Mouse (Mus musculus) MEL (cell line): Measurements from ENCODE around the gene Arhgap19. TPM values are rescaled to one million over a fixed set of nuclear protein-coding genes. Genes with fewer than 3 reads are reported as not detected.
A peak's percentile ranks its signal among the peaks of the same experiment; 100 is the strongest.

Source experiments
- DNase-seq: peaks from one replicate; pipeline ENCODE4 v3.0.0; 2011; ENCODE audit warnings: low read depth, low spot score
- H3K27ac ChIP-seq: 2 replicates; pipeline ENCODE4 v1.5.1; 2012; ENCODE audit warnings: low read depth, mild to moderate bottlenecking, control low read depth, low read length, moderate library complexity; ENCODE audit not compliant: control insufficient read depth
- H3K27me3 ChIP-seq, 2 experiments: fragments of 150-350 bp in 1 of 2; sonication (generic) in 1 of 2; 2 replicates each; pipeline ENCODE4 v1.6.1; 2012; ENCODE audit warnings: low read length in 2 of 2, mild to moderate bottlenecking in 2 of 2, improper control_type of control experiment in 1 of 2, moderate library complexity in 1 of 2; ENCODE audit not compliant: insufficient read depth in 2 of 2, control insufficient read depth in 1 of 2
- H3K36me3 ChIP-seq, 2 experiments: 2 replicates each; pipeline ENCODE4 v1.6.1; 2012 to 2014; ENCODE audit warnings: low read length in 2 of 2, improper control_type of control experiment in 1 of 2, inconsistent platforms in 1 of 2, mild to moderate bottlenecking in 1 of 2; ENCODE audit not compliant: insufficient read depth in 2 of 2, control insufficient read depth in 1 of 2
- H3K4me1 ChIP-seq, 2 experiments: fragments of 150-350 bp in 1 of 2; sonication (generic) in 1 of 2; 2 replicates each; pipeline ENCODE4 v1.6.1; 2012; ENCODE audit warnings: low read length in 2 of 2, improper control_type of control experiment in 1 of 2, mild to moderate bottlenecking in 1 of 2; ENCODE audit not compliant: insufficient read depth in 2 of 2, control insufficient read depth in 1 of 2
- H3K4me3 ChIP-seq, 2 experiments: fragments of 150-350 bp in 1 of 2; sonication (generic) in 1 of 2; 2 replicates each; pipeline ENCODE4 v1.5.1; 2012; ENCODE audit warnings: low read depth in 2 of 2, low read length in 2 of 2, mild to moderate bottlenecking in 2 of 2, moderate library complexity in 2 of 2, control low read depth in 1 of 2, improper control_type of control experiment in 1 of 2; ENCODE audit not compliant: control insufficient read depth in 1 of 2, insufficient read depth in 1 of 2
- H3K79me2 ChIP-seq: 2 replicates; pipeline ENCODE4 v1.6.1; 2012; ENCODE audit warnings: mild to moderate bottlenecking, low read length, moderate library complexity; ENCODE audit not compliant: control insufficient read depth, poor library complexity, insufficient read depth
- H3K9ac ChIP-seq: 2 replicates; pipeline ENCODE4 v1.6.1; 2012; ENCODE audit warnings: low read depth, mild to moderate bottlenecking, control low read depth, low read length, moderate library complexity; ENCODE audit not compliant: control insufficient read depth, poor library complexity, severe bottlenecking
- H3K9me3 ChIP-seq: fragments of 150-350 bp; sonication (generic); replicated peaks from 2 replicates; pipeline ENCODE4 v1.6.1; 2012; ENCODE audit warnings: mild to moderate bottlenecking, low read length, improper control_type of control experiment, moderate library complexity; ENCODE audit not compliant: insufficient read depth
- BHLHE40 ChIP-seq: IDR thresholded peaks from 2 replicates; pipeline ENCODE4 v1.6.1; 2012; ENCODE audit warnings: low read depth, mild to moderate bottlenecking, inconsistent platforms, low read length, improper control_type of control experiment, borderline replicate concordance
- CHD2 ChIP-seq: IDR thresholded peaks from 2 replicates; pipeline ENCODE4 v1.6.1; 2011; ENCODE audit warnings: low read length, improper control_type of control experiment
- CTCF ChIP-seq, 3 experiments: IDR thresholded peaks in 2 of 3; conservative IDR thresholded peaks in 1 of 3; 2 replicates each; pipeline ENCODE4 v1.5.1; 2011 to 2012; ENCODE audit warnings: low read length in 3 of 3, low read depth in 2 of 3, mild to moderate bottlenecking in 2 of 3, improper control_type of control experiment in 1 of 3, inconsistent platforms in 1 of 3, mixed read lengths in 1 of 3, moderate library complexity in 1 of 3; ENCODE audit not compliant: control insufficient read depth in 1 of 3, insufficient read depth in 1 of 3, poor library complexity in 1 of 3, severe bottlenecking in 1 of 3
- ELF1 ChIP-seq: IDR thresholded peaks from 2 replicates; pipeline ENCODE4 v1.6.1; 2014; ENCODE audit warnings: low read depth, mild to moderate bottlenecking, inconsistent platforms, low read length, improper control_type of control experiment, moderate library complexity
- JUND ChIP-seq: IDR thresholded peaks from 2 replicates; pipeline ENCODE4 v1.6.1; 2011; ENCODE audit warnings: low read depth, mild to moderate bottlenecking, improper control_type of control experiment, low read length
- KAT2A ChIP-seq: conservative IDR thresholded peaks from 2 replicates; pipeline ENCODE4 v1.6.1; 2012; ENCODE audit warnings: low read depth, low read length, improper control_type of control experiment, inconsistent platforms
- MAFK ChIP-seq: IDR thresholded peaks from 2 replicates; pipeline ENCODE4 v1.6.1; 2011; ENCODE audit warnings: low read depth, mild to moderate bottlenecking, low read length, improper control_type of control experiment, borderline replicate concordance
- MAX ChIP-seq: IDR thresholded peaks from 2 replicates; pipeline ENCODE4 v1.6.1; 2011; ENCODE audit warnings: low read length, improper control_type of control experiment
- MAZ ChIP-seq: IDR thresholded peaks from 2 replicates; pipeline ENCODE4 v1.6.1; 2012; ENCODE audit warnings: low read depth, mild to moderate bottlenecking, inconsistent platforms, low read length, improper control_type of control experiment
- MEF2A ChIP-seq: IDR thresholded peaks from 2 replicates; pipeline ENCODE4 v1.6.1; 2014; ENCODE audit warnings: low read depth, mild to moderate bottlenecking, inconsistent platforms, low read length, improper control_type of control experiment; ENCODE audit not compliant: poor library complexity, insufficient replicate concordance, severe bottlenecking; ENCODE audit errors: extremely low read depth
- MXI1 ChIP-seq: IDR thresholded peaks from 2 replicates; pipeline ENCODE4 v1.6.1; 2011; ENCODE audit warnings: mild to moderate bottlenecking, low read depth, low read length, improper control_type of control experiment
- NELFE ChIP-seq: IDR thresholded peaks from 2 replicates; pipeline ENCODE4 v1.6.1; 2011; ENCODE audit warnings: low read depth, low read length, improper control_type of control experiment
- NRF1 ChIP-seq: IDR thresholded peaks from 2 replicates; pipeline ENCODE4 v1.6.1; 2014; ENCODE audit warnings: low read depth, mild to moderate bottlenecking, inconsistent platforms, low read length, improper control_type of control experiment, moderate library complexity; ENCODE audit not compliant: poor library complexity, insufficient read depth, severe bottlenecking
- POLR2AphosphoS2 ChIP-seq: IDR thresholded peaks from 2 replicates; pipeline ENCODE4 v1.6.1; 2011; ENCODE audit warnings: low read length, improper control_type of control experiment
- RAD21 ChIP-seq: IDR thresholded peaks from 2 replicates; pipeline ENCODE4 v1.6.1; 2011; ENCODE audit warnings: mild to moderate bottlenecking, low read depth, low read length, improper control_type of control experiment
- RCOR1 ChIP-seq: IDR thresholded peaks from 2 replicates; pipeline ENCODE4 v1.6.1; 2012; ENCODE audit warnings: low read depth, mild to moderate bottlenecking, inconsistent platforms, low read length, improper control_type of control experiment
- SIN3A ChIP-seq: IDR thresholded peaks from 2 replicates; pipeline ENCODE4 v1.6.1; 2012; ENCODE audit warnings: low read length, improper control_type of control experiment, inconsistent platforms
- SMC3 ChIP-seq: IDR thresholded peaks from 2 replicates; pipeline ENCODE4 v1.6.1; 2011; ENCODE audit warnings: low read depth, low read length, improper control_type of control experiment
- TAL1 ChIP-seq: IDR thresholded peaks from 2 replicates; pipeline ENCODE4 v1.6.1; 2012; ENCODE audit warnings: mild to moderate bottlenecking, inconsistent platforms, low read length, moderate library complexity, mixed read lengths
- UBTF ChIP-seq: IDR thresholded peaks from 2 replicates; pipeline ENCODE4 v1.6.1; 2012; ENCODE audit warnings: low read depth, mild to moderate bottlenecking, inconsistent platforms, low read length, improper control_type of control experiment, moderate library complexity, borderline replicate concordance; ENCODE audit not compliant: insufficient read depth
- USF2 ChIP-seq, 2 experiments: IDR thresholded peaks; 2 replicates each; pipeline ENCODE4 v1.6.1; 2011 to 2012; ENCODE audit warnings: improper control_type of control experiment in 2 of 2, low read length in 2 of 2, borderline replicate concordance in 1 of 2, inconsistent platforms in 1 of 2, low read depth in 1 of 2, mild to moderate bottlenecking in 1 of 2; ENCODE audit not compliant: insufficient read depth in 1 of 2
- ZKSCAN1 ChIP-seq: IDR thresholded peaks from 2 replicates; pipeline ENCODE4 v1.6.1; 2012; ENCODE audit warnings: low read depth, mild to moderate bottlenecking, inconsistent platforms, low read length, improper control_type of control experiment, moderate library complexity
- ZMIZ1 ChIP-seq: IDR thresholded peaks from 2 replicates; pipeline ENCODE4 v1.6.1; 2012; ENCODE audit warnings: low read depth, mild to moderate bottlenecking, inconsistent platforms, low read length, improper control_type of control experiment, moderate library complexity
- polyA plus RNA-seq, 2 experiments: library from polyadenylated mRNA; stranded (reverse) in 1 of 2; unstranded in 1 of 2; fragments of >175 nt in 1 of 2; fragments of >200 nt in 1 of 2; gene quantifications; 2 replicates each; pipeline versions ENCODE4 v1.2.1 to v1.2.4; 2012; ENCODE audit warnings: low replicate concordance in 2 of 2, low read depth in 1 of 2; ENCODE audit not compliant: insufficient read length in 2 of 2, insufficient read depth in 1 of 2, missing spikeins in 1 of 2
- total RNA-seq: library from RNA; depleted of rRNA; stranded (reverse); fragments of 300-350 nt; gene quantifications from 2 replicates; pipeline ENCODE4 v1.2.3, GENCODE M21; 2012

The Arhgap19 gene
- total and polyA plus RNA-seq, 3 experiments: 47.5 to 67.9 TPM; not detected in 1

DNA sequence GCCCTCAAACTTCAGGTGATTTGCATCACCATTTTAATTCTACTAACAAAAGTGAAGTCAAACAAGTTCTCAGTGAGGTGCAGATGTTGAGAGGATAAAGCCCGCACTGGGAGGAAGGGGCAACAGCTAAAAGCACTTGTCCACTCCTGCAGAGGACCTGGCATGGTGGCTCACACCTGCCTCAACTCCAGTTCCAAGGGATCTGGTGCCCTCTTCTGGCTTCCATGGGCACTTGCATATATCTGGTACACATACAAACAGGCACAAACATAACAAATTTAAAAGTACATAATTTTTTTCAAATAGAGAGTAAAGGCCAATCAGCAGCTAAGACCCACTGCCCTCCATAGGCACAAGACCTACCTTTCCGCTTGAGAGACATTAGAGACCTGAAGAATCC lies 10.5 kb downstream of the Arhgap19 start:
- Histone ChIP-seq H3K79me2 (peaks cover 23% of the 10 kb centered on the region), H3K27ac (no peak overlapping the region), H3K9ac (no peak overlapping the region), H3K27me3 (no peaks in the 10 kb centered on the region), H3K36me3 (peaks cover 3 to 40% of the 10 kb centered on the region in 2 experiments), H3K9me3 (no peaks in the 10 kb centered on the region), H3K4me3 (no peak overlapping the region), H3K4me1 (peaks cover 17 to 19% of the 10 kb centered on the region in 2 experiments)
- peak; percentile 59 for DNase-seq
- TF ChIP-seq RCOR1: no peak
- TF ChIP-seq ZKSCAN1: no peak
- TF ChIP-seq POLR2AphosphoS2: no peak
- TF ChIP-seq ELF1: no peak
- no peak for TF ChIP-seq MAX
- TF ChIP-seq MAZ: no peak
- no peak for TF ChIP-seq USF2 (IDR thresholded peaks at IDR 0.05; ENCODE audit: borderline replicate concordance in 1 of 2, insufficient read depth in 1 of 2, low read depth in 1 of 2, low read length in 2 of 2)
- no peak for TF ChIP-seq MEF2A
- no peak for TF ChIP-seq TAL1
- TF ChIP-seq NELFE: no peak
- no peak for TF ChIP-seq ZMIZ1
- TF ChIP-seq UBTF: no peak
- no peak for TF ChIP-seq SIN3A
- peak; percentile 45 for TF ChIP-seq RAD21
- no peak for TF ChIP-seq MXI1
- peak; percentile 46 to 65 (median 59) for TF ChIP-seq CTCF (IDR thresholded peaks at IDR 0.05 in 2 of 3, conservative IDR thresholded peaks at IDR 0.05 in 1 of 3; ENCODE audit: control insufficient read depth in 1 of 3, insufficient read depth in 1 of 3, low read depth in 2 of 3, low read length in 3 of 3, poor library complexity in 1 of 3, severe bottlenecking in 1 of 3)
- TF ChIP-seq MAFK: no peak
- no peak for TF ChIP-seq NRF1
- peak; percentile 49 for TF ChIP-seq SMC3
- TF ChIP-seq KAT2A: no peak
- TF ChIP-seq JUND: no peak
- TF ChIP-seq BHLHE40: no peak
- no peak for TF ChIP-seq CHD2
